Mouse (Mus musculus) bone marrow, adult 2 months (tissue): ENCODE measurements at regions not wholly inside any gene's neighbourhood (a gene's known extent, or its start where the extent isn't known, plus 50 kb on each side); places are given as distances from the start of the nearest gene placed in this dataset.

Experiments
- CTCF ChIP-seq: fragments of 200-500 bp; IDR thresholded peaks from 2 replicates; pipeline ENCODE4 v1.5.1; 2011; ENCODE audit warnings: low read length, control low read depth; ENCODE audit not compliant: control insufficient read depth, insufficient read depth
- POLR2A ChIP-seq: fragments of 200-500 bp; IDR thresholded peaks from 2 replicates; pipeline ENCODE4 v1.6.1; 2011; ENCODE audit warnings: low read depth, mild to moderate bottlenecking, control low read depth, low read length, borderline replicate concordance; ENCODE audit not compliant: control insufficient read depth

GRCm38 (mm10) chr2:173431841-173432240, 90.5 kb upstream of the 1700021F07Rik start:
- TF ChIP-seq CTCF (no peak), POLR2A (no peak)
